Mouse (Mus musculus): Measurements from ENCODE around the gene Cd209e.
"Not testable (repeated sequence)": the region's sequence is repeated elsewhere in the genome, so short reads cannot be mapped to it uniquely, and the experiment has no call there.

Gene Cd209e

GRCm38 (mm10) chr8:3854209-3854608 lies at the start of gene Cd209e:
TSS of gene Cd209e (minus strand) at chr8:3854309.
- DNase-seq (ENCODE audit: low spot score): no peak

DNA sequence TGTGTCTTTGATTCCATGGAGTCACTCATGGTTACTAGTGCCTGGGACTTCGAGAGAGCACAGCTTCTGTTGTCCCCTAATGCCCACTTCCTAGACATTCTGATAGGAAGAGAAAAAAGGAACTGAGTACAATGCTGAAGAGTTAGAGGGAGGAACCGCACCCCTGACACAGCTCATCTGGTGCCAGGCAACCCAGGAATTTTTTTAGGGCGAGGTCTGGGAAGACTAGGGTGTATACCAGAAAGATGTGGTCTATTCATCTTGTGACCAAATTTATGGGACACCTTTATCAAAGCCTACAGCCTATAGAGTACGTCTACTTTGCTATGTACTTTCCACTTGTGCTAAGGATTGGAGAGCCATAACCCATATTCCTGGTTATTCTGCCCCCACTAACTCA lies 24.3 kb upstream of the Cd209e start, which contains the start of gene Cd209d:
TSS of gene Cd209d (minus strand) at position 101 of the 400 bp plus-strand sequence.
- DNase-seq (ENCODE audit: low spot score): no peak

- DNase-seq (ENCODE audit: low spot score): no peak
These were observed 22.0 kb upstream of the Cd209e start for GRCm38 (mm10) chr8:3876121-3876520.

GRCm38 (mm10) chr8:3862736-3863135 lies 8.6 kb upstream of the Cd209e start:
- DNase-seq (ENCODE audit: low spot score): not testable (repeated sequence)

GRCm38 (mm10) chr8:3803091-3803490 lies 51.0 kb downstream of the Cd209e start:
- peak; percentile 2 for DNase-seq (ENCODE audit: low spot score)
